Mouse (Mus musculus) A20 (cell line): ENCODE measurements at regions not wholly inside any gene's neighbourhood (a gene's known extent, or its start where the extent isn't known, plus 50 kb on each side); places are given as distances from the start of the nearest gene placed in this dataset.

Experiments used
- DNase-seq: peaks from one replicate; pipeline ENCODE4 v3.0.0-alpha.2; 2011; ENCODE audit warnings: low read depth, low spot score

DNA sequence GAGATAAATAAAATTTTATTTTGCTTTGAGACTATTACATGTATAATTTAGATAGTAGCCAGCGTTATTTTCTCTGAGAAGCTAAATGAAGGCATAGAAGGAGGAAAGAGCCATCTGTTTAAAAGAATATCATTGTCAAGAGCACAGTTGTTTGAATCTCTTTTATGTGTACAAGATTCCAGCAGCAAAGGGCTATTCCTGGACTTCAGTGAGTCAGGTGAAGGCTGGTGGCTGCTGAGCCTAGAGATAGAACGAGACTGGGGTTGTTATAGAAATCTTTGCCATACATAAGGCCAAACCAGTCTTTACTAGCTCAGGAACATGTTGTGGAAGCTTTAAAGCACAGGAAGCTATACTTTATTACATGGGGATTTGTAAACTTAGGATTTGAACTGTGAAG is 261.6 kb downstream of the Adcyap1 start:
- DNase-seq = no peak

DNA sequence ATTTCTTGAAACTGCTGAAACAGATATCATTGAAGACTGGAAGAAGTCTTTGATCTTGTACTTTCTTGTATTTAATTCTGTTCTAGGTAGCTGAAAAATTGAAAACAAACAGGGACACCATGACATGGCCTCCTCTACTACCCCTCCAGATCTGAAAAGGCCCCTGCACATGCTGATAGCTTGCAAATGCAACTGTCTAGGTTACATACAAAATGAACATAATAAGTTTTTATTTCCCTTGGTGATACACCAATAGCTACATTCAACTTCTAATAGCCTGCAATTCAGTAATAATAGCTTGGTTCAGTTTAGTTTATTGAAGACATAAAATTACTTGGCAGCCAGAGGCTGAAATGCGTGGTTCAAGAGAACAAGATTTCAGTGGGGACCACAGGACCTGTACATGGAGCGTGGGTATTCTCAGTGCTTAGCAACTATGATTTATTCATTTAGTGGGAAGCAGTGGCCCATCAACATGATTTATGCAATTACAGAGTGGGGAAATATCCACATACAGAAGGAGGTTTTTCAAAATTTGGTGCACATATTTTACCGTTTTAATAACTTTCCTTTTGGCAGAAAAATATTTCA is 264.9 kb downstream of the Adcyap1 start:
- DNase-seq = no peak

DNA sequence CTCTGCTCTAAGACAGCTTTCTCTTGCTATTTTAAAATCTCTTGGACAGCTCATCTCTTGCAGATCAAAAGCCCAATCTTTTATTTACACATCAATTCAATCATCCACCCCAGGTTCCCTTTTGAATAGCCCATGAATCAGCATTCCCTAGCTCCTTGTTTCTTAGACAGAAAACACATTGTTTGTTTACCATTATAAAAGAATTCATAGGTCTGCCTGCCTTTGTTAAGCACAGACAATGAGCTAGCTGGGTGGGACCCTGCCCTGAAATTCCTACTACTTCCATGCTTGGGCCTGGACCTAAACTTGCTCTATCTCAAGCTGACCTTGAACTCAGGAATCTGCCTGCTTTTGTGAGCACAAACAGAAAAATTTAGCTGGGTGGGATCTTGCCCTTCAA is 283.6 kb downstream of the Adcyap1 start:
- no peak for DNase-seq

DNA sequence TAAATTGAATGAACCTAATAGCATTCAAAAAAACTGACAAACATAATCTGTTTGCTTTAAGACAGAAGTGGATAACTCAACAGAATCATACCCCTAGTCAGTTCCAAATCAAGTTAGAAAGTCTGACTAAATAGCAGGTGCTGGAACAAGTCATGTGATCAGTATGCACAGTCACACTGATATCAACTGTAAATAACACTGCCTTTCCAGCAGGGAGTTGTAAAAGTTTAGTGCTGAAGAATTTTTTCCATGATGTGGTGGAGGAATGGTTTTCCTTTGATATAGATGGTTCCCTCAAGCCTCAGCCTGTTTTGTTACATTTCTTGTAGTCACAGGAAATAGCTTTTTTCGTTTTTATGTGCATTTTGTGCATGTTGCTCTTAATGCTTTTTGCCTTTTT is 285.7 kb downstream of the Adcyap1 start:
- no peak for DNase-seq

DNA sequence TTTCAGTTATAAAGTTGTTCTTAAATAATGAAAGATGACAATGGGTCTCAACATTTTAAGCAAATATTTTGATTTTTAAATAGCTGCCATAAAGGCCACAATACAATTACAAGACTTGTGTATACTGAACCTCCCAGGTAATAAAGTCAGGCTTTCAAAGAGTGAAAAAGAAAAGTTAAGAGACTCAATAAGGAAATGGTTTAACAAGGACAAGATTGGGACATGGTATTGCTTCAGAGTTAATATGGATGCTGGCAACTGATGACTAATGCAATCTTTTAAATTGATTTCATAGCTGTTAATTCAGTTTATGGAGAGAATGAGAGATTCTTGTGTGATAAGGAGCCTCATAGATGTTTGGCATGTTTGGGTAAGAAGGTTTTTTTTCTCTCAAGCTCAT is 287.6 kb downstream of the Adcyap1 start:
- DNase-seq = no peak

DNA sequence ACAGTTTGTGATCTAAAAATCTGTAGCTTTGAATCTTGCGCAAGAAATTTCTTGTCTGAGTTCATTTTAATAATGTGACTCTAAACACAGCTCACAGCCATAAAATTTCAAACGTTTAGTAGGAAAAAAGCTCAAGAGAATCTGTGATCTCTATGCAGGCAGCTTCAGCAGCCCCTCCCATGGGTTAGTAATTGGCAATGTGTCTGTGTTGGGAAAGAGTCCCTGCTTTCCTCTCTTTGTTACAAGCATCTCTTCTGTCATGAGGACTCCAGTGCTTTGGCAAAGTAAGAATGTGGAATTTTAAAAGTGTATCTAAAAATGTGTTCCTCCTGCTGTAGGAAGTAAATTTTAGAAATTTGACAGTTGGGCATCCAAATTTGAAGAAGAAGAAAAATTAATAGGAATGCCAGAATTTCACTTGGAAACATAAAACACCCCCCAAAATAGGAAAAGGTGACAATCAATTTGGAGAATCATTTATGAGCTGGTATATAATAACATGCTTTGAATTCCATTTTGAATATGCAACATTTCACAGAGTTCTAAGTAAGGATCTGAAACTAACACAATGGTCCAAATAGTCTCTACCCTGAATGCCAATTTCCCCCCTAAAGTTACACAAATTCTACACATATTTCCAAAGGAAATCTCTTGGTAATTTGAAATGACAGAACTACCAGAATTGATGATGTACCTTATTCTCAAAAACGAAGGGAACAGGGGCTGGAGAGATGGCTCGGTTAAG is 291.3 kb downstream of the Adcyap1 start:
- no peak for DNase-seq

DNA sequence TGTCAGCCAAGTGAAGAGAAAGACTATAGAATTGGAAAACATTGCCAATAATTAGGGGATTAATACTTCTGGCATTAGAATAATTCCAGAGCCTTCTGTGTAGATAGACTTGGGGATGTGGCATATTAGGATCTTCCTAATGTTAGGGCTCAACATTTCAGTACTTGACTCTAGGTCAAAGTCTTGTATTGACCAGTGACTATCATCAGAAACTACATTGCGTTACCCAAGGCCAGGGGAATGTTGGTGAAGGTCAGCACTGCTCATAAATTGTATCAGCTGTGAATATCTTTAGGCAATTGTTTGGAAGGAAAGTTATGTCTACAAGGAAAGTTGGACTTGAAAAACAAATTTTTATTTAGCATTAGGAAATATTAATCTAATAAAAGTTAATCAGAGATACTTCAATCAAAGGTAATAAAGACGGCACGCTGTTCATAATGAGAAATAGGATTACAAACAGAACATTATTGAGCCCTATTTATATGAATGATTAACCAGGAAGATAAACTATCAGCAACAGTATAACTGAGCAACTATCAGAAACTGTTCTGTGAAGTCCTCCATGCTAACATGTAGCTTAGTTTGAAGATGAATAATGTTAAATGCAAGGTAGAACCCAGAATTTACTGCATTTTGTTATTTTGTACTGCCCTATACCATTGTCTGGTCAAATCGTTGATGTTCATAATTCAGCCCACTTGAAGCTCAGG is 310.2 kb downstream of the Adcyap1 start:
- no peak for DNase-seq

DNA sequence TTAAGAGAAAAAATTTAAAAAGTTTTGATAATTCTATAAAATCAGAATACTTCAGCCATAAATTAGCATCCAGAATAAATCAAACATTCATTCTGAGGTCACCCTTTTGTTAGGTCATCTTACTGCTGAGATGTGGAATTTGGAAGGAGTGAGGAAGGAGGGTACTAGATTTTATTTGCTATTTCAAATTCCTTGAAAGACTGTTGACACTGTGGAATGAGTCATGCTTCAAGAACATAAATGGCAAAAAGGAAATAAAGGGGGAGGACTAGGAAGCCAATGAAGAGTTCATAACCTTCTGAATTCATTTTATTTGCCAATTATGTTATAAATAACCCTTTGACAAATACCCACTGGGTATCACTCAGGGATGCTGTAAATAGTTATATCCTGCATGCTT is 324.6 kb downstream of the Adcyap1 start:
- DNase-seq = no peak

DNA sequence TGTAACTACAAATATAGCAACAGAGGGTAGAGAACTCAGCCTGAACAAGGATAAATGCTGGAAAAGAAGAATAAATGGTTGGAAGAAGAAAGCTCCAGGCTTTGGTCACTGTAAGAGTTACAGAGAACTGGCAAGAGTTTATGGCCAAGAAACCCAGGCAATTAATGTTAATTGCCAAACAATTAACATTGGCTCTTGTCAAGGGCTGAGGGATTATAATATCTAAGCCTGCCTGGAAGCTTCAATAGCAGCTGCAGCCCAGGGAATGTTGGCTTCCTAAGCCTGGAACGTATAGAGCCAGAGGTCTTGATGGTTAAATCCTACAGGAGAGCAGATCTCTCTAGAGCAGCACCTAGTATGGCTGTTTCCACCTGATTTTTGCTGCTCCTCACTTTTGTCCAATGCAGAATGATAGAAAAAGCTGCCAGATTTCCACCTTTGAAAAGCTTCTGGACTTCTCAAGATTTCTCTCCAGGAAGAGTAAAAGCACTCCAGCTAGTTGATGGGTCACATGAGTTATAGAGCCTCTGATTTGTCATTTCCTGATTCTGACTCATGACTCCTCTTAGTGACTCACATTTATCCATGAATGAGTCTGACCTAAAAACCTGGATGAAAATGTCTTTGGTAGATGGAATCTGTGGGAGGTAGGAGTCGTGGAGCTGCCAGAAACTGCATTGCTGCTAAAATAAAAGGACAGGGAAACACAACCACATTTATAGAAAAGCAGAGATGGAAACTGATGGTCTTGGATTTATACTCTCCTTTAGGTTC is 327.2 kb downstream of the Adcyap1 start:
- no peak for DNase-seq

DNA sequence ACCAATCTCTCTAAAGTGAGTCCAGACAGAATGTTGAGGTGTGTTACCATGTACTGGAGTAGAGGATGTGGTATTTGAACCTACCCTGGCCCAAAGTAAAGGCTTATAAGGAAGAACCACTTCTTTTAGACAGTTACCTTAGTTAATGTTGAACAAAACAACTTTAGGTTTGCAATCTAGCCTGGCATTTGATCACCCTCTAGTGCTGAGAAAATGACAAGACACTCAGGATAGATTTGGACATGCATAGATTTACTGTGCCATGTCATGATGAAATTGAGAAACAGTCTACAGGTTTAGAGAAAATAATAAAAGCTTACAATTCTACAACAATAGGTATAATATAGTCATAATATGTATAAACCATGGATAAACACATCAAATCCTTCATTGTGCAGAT is 333.7 kb downstream of the Adcyap1 start:
- no peak for DNase-seq

DNA sequence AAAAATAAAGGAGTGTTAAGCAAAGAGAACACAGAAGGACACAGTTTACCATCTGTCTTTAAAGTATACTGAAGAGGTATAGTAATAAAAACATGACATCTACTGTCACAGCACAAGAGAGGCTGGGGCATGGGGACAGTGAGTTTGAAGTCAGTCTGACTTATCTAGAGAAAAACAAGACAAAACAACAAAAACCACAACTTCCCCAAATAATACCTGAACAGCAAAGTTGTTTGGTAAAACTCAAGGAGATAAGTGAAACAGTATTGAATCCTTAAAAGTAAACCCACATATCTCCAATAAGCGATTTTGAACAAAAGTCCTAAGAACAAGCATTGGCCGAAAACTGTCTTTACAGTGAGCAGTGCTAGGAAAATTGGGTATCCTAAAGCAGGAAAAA is 336.1 kb downstream of the Adcyap1 start:
- no peak for DNase-seq

DNA sequence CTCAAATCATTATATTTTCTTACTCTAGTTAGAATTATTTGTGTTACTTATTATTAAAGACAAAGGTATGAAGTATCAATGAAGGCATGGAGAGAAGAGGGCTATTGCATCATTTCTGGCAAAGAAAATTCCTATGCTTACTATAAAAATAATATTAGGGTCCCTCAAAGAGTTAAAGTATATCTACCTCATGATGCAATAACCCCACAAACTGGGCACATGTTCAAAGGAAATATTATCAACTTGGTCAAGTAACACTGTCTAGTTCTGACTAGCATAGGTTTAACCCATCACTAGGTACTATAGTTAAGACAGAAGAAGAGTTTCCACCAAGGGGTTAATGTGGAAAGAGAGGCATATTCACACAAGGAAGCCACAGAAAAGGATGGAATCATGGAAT is 336.9 kb downstream of the Adcyap1 start:
- no peak for DNase-seq

DNA sequence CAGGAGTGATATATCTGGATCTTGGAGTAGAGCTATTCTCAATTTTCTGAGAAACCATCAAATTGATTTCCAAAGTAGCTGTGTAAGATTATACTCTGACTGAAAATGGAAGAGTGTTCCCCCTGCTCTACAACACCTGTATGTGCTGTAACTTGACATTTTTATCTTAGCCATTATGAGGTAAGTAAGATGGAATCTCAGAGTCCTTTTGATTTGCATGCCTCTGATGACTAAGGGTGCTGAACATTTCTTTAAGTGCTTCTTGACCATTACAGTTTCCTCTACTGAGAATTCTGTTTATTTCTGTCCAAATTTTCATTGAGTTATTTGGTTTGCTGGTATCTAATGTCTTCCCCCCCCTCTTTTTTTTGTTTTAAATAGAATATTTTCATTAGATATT is 343.0 kb downstream of the Adcyap1 start:
- DNase-seq = no peak

DNA sequence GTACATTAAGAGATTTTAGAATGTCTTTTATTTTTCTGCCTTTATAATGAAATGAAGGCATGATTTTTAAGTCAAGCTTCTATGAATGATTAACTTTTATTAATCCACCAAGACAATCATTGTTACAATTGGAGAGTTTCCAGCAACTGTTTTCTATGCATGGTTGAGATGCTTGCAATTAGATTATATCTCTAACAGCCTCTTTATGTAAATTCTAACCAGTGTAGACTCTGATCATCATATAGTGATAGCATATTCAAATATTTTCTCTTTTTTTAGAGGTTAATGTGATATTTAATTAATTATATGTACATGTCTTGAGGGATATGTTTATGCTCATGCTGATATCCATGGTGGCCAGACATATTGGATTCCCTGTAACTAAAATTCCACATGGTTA is 351.5 kb downstream of the Adcyap1 start:
- no peak for DNase-seq

DNA sequence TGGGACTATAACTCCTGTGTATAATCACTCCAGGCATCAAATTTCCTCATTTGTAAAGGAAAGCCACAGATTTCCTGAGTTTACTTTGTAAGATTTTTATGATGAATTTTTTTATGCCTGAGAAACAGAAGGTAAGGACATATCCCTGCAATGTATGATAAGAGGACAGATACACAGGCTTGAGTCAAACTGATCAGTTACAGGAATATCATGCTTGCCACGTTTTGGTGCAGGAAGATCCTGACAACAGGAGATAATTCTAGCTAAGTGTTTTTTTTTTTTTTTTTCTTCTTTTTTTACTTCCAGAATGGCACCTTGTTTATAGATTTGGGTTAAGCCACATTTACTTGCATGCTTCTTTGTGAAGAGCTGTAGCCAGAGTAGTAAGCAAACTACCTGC is 357.1 kb downstream of the Adcyap1 start:
- no peak for DNase-seq

DNA sequence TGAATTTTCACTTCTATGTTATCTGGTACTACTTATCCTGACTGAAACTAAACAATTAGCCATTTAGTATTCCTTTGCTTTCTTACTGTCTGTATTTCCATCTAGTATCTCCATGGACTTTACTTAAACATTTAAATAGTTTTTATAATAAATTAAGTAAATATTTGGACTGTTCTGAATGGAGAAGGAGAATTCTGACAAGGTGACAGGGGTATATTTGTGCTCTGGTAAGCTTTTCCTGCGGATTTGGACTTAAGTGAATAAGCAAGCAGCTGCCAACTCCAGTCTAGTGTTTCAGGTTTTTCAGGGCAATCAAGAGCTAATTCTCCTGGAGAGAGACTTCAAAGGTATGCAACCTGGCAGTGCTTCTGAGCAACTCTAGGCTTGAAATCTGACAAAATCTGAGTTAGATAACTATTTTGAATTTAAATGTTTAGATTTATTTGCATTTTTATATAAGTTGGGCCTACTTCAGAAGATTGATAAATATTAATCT is 364.5 kb downstream of the Adcyap1 start:
- DNase-seq = no peak

DNA sequence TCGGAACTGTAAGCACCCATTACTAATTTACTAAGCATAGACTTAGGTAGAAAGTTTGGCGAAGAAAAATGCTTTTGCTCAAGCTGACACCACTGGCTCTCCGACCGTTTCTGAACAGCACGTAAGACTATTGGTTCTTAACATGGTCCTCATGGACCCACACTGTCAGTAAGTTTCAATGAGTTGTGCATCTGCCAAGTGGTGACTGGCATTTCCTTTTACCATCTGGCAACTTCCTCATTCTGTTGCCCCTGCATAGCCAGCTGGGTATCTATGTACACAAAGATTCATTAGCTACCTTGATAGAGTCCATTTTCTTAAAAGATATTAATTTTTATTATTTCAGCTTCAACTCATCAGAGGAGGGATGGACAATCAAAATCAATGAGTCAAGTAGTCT is 381.2 kb downstream of the Adcyap1 start:
- peak; percentile 3 for DNase-seq

DNA sequence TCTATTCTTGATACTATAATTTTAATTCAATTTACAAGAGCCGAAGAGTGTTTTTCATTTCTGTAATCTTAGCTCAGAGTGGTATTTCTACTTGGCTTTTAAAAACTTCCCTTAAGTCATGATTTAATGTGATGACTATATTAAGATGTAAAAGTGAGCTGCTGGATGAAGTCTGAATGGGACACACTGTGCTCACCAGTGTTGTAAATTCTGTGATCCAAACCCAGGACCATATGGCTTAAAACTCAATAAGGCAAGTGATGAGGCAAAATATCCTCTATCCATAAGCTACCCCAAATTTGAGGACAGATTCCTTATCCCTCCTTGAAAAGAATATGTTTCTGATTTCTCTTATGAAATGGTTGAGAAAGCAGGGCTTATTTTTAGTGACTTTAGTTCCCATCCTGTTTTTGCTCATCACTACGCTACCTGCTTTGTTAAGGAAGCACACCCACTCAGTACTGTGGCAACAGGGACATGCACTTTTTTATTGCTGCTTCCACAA is 399.4 kb downstream of the Adcyap1 start:
- no peak for DNase-seq

DNA sequence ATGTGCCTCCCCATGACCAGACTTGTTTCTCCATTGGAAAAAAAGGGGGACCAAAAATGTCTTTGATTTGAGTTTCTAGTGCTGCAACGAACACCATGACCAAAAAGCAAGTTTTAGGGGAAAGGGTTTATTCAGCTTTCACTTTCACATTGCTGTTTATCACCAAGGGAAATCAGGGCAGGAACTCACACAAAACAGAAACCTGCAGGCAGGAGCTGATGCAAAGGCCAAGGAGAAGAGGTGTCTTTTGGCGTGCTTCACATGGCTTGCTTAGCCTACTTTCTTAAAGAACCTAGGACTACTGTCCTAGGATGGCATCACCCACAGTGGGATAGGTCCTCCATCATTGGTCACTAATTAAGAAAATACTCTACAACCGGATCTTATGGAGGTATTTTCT is 401.4 kb downstream of the Adcyap1 start:
- DNase-seq = peak; percentile 9

DNA sequence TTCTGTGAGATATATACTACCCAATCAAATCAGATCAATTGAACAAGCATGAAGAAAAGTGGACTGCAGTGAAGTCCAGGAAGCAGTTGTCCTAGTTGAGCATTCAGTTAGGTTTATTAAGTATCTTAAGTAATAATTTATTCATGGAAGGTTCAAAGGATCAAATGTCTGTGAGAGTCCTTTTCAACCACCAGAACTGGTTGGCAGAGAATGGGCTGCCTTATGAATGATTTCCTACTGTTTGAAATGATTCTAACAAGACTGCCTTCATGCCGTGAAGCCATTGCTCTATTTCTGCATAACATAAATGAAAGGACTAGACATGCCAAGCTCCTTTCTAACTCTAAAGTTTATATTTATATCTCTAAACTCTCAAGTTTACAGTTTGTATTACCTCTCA is 410.4 kb downstream of the Adcyap1 start:
- DNase-seq = no peak

DNA sequence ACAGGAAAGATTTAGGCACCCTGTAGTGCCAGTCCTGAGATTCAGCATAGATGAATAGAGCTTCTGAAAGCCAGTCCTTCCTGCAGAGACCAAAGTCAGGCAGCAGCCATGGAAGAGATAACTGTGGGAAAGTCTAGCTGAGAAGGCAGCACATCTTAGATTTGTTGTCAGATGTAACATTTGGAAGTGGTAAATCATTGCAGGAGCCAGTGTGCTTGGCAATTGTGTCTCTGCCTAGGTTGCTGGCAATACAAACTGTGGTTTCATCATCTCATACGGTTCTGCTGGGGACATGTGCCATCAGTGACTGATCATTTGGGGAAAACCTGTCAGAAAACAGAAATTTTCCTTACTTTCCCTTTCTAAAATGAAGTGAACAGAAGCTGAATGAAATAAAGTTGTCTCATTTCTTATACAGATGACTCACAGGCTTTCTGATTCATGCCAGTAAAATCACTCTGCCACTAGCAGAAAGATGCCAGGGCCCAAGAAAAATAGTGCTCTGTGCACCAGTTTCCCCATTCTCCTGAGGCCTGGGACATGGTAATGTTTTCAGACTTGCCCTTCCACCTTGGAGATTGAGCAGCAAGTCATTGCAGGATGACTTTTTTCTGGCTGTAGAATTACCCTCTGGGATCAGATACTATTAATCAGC is 411.3 kb downstream of the Adcyap1 start:
- no peak for DNase-seq
